In the genomic region with DNA sequence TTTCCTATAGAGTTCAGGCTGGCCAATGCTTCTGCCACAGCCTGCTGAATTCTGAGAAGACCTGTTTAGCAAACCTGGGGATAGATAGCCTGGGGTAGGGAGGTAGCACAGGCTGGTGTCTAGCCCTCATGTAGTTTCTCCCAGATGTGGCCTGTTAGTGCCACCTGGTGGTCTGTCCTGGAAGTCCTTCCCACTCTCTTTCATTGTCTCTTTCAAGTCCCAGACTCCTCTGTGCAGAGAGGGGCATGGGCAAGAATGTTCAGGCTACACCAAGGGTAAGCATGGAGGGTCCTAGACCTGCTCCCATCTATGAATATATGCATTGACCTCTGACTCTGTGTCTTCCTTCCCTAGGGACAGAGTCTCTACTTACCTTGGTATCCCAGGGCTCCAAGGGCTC, we compare ENCODE assay signal across 8 mouse cellular contexts. TPM values are rescaled to one million over a fixed set of nuclear protein-coding genes. Genes with fewer than 3 reads are reported as not detected.
DNase-seq lines count a peak whose midpoint lies in the region; ATAC-seq and TF ChIP-seq lines count a peak whose summit lies in the region.

No protein-coding gene starts in this region.

- no peak overlapping the region for H3K9ac ChIP-seq in ES-E14 (ENCODE audit: insufficient read depth, low read depth, low read length, poor library complexity, severe bottlenecking)
- H3K9ac ChIP-seq in forebrain, embryonic 15.5 days (replicated peaks) = no peak overlapping the region
- H3K9ac ChIP-seq in hindbrain, embryonic 12.5 days = no peak overlapping the region

- H3K27me3 ChIP-seq in forebrain, embryonic 15.5 days = no peaks in the 10 kb centered on the region
- H3K27me3 ChIP-seq in hindbrain, embryonic 12.5 days = 0 out of 2 replicates have a peak, but pooled peaks cover 4% of the 10 kb centered on the region

- DNase-seq in ES-E14 (ENCODE audit: low read depth, low spot score) = peak; percentile 75
- peak; percentile 54 for DNase-seq in c-Kit-positive CD71-positive TER-119-negative erythroid progenitor cells, embryonic 14.5 days (ENCODE audit: low read depth)
- DNase-seq in layer of hippocampus, adult 9-10 months (ENCODE audit: low spot score) = peak; percentile 81
- DNase-seq in lung, postnatal 10 days = peak; percentile 84
- peak; percentile 45 for DNase-seq in retina, adult 2 months (ENCODE audit: low read depth, low spot score)
- peak; percentile 57 to 80 for DNase-seq in thymus, postnatal 10 days (ENCODE audit: low spot score in 2 of 2)

- H3K27ac ChIP-seq in ES-E14 (ENCODE audit: insufficient read depth, low read depth, low read length, poor library complexity, severe bottlenecking) = no peak overlapping the region
- no peak overlapping the region for H3K27ac ChIP-seq in forebrain, embryonic 15.5 days (replicated peaks)
- no peak overlapping the region for H3K27ac ChIP-seq in hindbrain, embryonic 12.5 days

- no peaks in the 10 kb centered on the region for H3K36me3 ChIP-seq in ES-E14 (ENCODE audit: control insufficient read depth, insufficient read depth, low read length, poor library complexity, severe bottlenecking)
- H3K36me3 ChIP-seq in forebrain, embryonic 15.5 days = no peaks in the 10 kb centered on the region
- no peaks in the 10 kb centered on the region for H3K36me3 ChIP-seq in hindbrain, embryonic 12.5 days

- no peak overlapping the region for H3K4me2 ChIP-seq in forebrain, embryonic 15.5 days (replicated peaks)
- no peak overlapping the region for H3K4me2 ChIP-seq in hindbrain, embryonic 12.5 days (replicated peaks)

- no peak overlapping the region for H3K4me3 ChIP-seq in ES-E14 (ENCODE audit: insufficient read depth in 1 of 2, low read depth in 1 of 2, low read length in 2 of 2, poor library complexity in 1 of 2, severe bottlenecking in 1 of 2)
- H3K4me3 ChIP-seq in forebrain, embryonic 15.5 days = no peak overlapping the region
- no peak overlapping the region for H3K4me3 ChIP-seq in hindbrain, embryonic 12.5 days

- peak; percentile 60 for ATAC-seq in forebrain, embryonic 15.5 days (replicated peaks)
- peak; percentile 80 for ATAC-seq in hindbrain, embryonic 12.5 days (ENCODE audit: low FRiP score)

- in situ Hi-C loops in ES-E14 (cut with MboI; ENCODE audit: low sequenced_read_pairs in 2 of 2, unreplicated experiment in 2 of 2) = loop anchor here in 1 of 2 experiments (10.0 kb wide), 1 partner anchor 209 kb away; no protein-coding TSS in a partner anchor

- H3K9me3 ChIP-seq in ES-E14 (ENCODE audit: control insufficient read depth, insufficient read depth, low read depth, low read length) = no peaks in the 10 kb centered on the region
- H3K9me3 ChIP-seq in forebrain, embryonic 15.5 days = no peaks in the 10 kb centered on the region
- no peaks in the 10 kb centered on the region for H3K9me3 ChIP-seq in hindbrain, embryonic 12.5 days (replicated peaks)

- H3K4me1 ChIP-seq in ES-E14 (ENCODE audit: control insufficient read depth in 2 of 2, insufficient read depth in 2 of 2, low read length in 2 of 2, poor library complexity in 1 of 2) = no peaks in the 10 kb centered on the region
- H3K4me1 ChIP-seq in forebrain, embryonic 15.5 days = no peaks in the 10 kb centered on the region
- H3K4me1 ChIP-seq in hindbrain, embryonic 12.5 days = no peaks in the 10 kb centered on the region

TF ChIP-seq in ES-E14, 5 proteins besides CTCF, POLR2A, EP300 and RAD21:
- TF ChIP-seq CHD2 (IDR thresholded peaks at IDR 0.05; ENCODE audit: low read depth, low read length) (no peak), ZC3H11A (IDR thresholded peaks at IDR 0.05; ENCODE audit: borderline replicate concordance, low read depth, low read length) (peak; percentile 83; the same call in 1 of the 2 replicates)
TF ChIP-seq in ES-E14: peak in this region for 1.

RNA-seq across cellular contexts. Expression of gene Limk1, which starts 15.8 kb away (rescaled TPM):
- total RNA-seq in ES-E14 (2012; rRNA removed) = 14.0 and 15.9 TPM in 2 replicates
- polyA plus RNA-seq in forebrain, embryonic 15.5 days (2015; fragmentation: Nextera tagmentation; extraction: Ambion mirVana) = 16.0 and 16.9 TPM in 2 replicates
- polyA plus RNA-seq in hindbrain, embryonic 12.5 days (2016; fragmentation: Nextera tagmentation; extraction: Ambion mirVana) = 19.5 and 20.9 TPM in 2 replicates

RNA-seq across cellular contexts. Expression of gene Eln, which starts 43.0 kb away (rescaled TPM):
- 0.85 and 0.98 TPM in 2 replicates for total RNA-seq in ES-E14 (2012; rRNA removed)
- polyA plus RNA-seq in forebrain, embryonic 15.5 days (2015; fragmentation: Nextera tagmentation; extraction: Ambion mirVana) = 7.7 and 7.8 TPM in 2 replicates
- 7.2 and 10.1 TPM in 2 replicates for polyA plus RNA-seq in hindbrain, embryonic 12.5 days (2016; fragmentation: Nextera tagmentation; extraction: Ambion mirVana)
